Mouse (Mus musculus): Measurements from ENCODE around the gene Fastk. TPM values are rescaled to one million over a fixed set of nuclear protein-coding genes. Genes with fewer than 3 reads are reported as not detected.

Fastk gene
- 96.8 and 113 TPM in 2 replicates for polyA plus RNA-seq (2015; fragmentation: Nextera tagmentation; extraction: Ambion mirVana)

- Histone ChIP-seq H3K36me3 (peaks cover 18% of the 10 kb centered on the region; the same call in 1 of the 2 replicates), H3K27ac (replicated peaks) (peak within 1 kb of the TSS; percentile 96), H3K9ac (peak within 1 kb of the TSS; percentile 97), H3K4me1 (replicated peaks) (peaks cover 39% of the 10 kb centered on the region), H3K4me2 (peak within 1 kb of the TSS; percentile 92), H3K4me3 (peak within 1 kb of the TSS; percentile 93), H3K9me3 (no peaks in the 10 kb centered on the region), H3K27me3 (no peaks in the 10 kb centered on the region)
- ATAC-seq (ENCODE audit: low FRiP score, low read depth), result peak; percentile 83
- under 1% methylated on average over 60 of the region's 60 CpGs for WGBS
These were observed at the start of gene Fastk for GRCm38 (mm10) chr5:24444746-24445427. Gene Fastk, minus strand, starts transcription at chr5:24445287.

GRCm38 (mm10) chr5:24492546-24493285 lies 47.6 kb upstream of the Fastk start:
- ATAC-seq (ENCODE audit: low FRiP score, low read depth), result no peak
- Histone ChIP-seq H3K36me3 (peaks cover 58% of the 10 kb centered on the region), H3K27ac (replicated peaks) (no peak overlapping the region), H3K4me2 (no peak overlapping the region), H3K9me3 (no peaks in the 10 kb centered on the region), H3K9ac (no peak overlapping the region), H3K4me3 (no peak overlapping the region), H3K27me3 (no peaks in the 10 kb centered on the region), H3K4me1 (replicated peaks) (peaks cover 48% of the 10 kb centered on the region)
- WGBS, result 82% methylated on average over 16 of the region's 16 CpGs

- 54% methylated on average over 14 of the region's 14 CpGs for WGBS
- Histone ChIP-seq H3K9me3 (no peaks in the 10 kb centered on the region), H3K9ac (no peak overlapping the region), H3K4me1 (replicated peaks) (peaks cover 42% of the 10 kb centered on the region), H3K4me3 (no peak overlapping the region), H3K4me2 (no peak overlapping the region), H3K27ac (replicated peaks) (peak overlapping the region; percentile 64), H3K36me3 (peaks cover 62% of the 10 kb centered on the region), H3K27me3 (no peaks in the 10 kb centered on the region)
- 0 out of 2 replicates have a peak, but pooled peaks have one; percentile 13 for ATAC-seq (ENCODE audit: low FRiP score, low read depth)
These were observed 45.4 kb upstream of the Fastk start for GRCm38 (mm10) chr5:24490413-24490920.

- no peak for ATAC-seq (ENCODE audit: low FRiP score, low read depth)
- Histone ChIP-seq H3K4me3 (no peak overlapping the region), H3K27ac (replicated peaks) (0 out of 2 replicates have a peak overlapping the region, but pooled peaks have one; percentile 9), H3K4me2 (no peak overlapping the region), H3K36me3 (peaks cover 43% of the 10 kb centered on the region), H3K4me1 (replicated peaks) (peaks cover 50% of the 10 kb centered on the region), H3K9ac (no peak overlapping the region), H3K9me3 (no peaks in the 10 kb centered on the region), H3K27me3 (no peaks in the 10 kb centered on the region)
- WGBS, result 83% methylated on average over 5 of the region's 5 CpGs
These were observed 41.7 kb upstream of the Fastk start for GRCm38 (mm10) chr5:24486738-24487137.

GRCm38 (mm10) chr5:24486097-24486496 lies 41.0 kb upstream of the Fastk start:
- peaks cover 56% of the 10 kb centered on the region for H3K4me1 ChIP-seq (replicated peaks)

GRCm38 (mm10) chr5:24484963-24485362 lies 39.9 kb upstream of the Fastk start:
- Histone ChIP-seq H3K9ac (0 out of 2 replicates have a peak overlapping the region, but pooled peaks have one; percentile 11), H3K27ac (replicated peaks) (peak overlapping the region; percentile 56), H3K36me3 (peaks cover 34% of the 10 kb centered on the region)

More at GRCm38 (mm10) chr5:24486097-24486496, 41.0 kb upstream of the Fastk start:
- H3K27me3 ChIP-seq, result no peaks in the 10 kb centered on the region
- no peak overlapping the region for H3K4me3 ChIP-seq
- H3K9me3 ChIP-seq, result no peaks in the 10 kb centered on the region
- 3% methylated on average over 8 of the region's 8 CpGs for WGBS
- no peak for ATAC-seq (ENCODE audit: low FRiP score, low read depth)
- no peak overlapping the region for H3K4me2 ChIP-seq
- H3K36me3 ChIP-seq, result peaks cover 38% of the 10 kb centered on the region
- H3K27ac ChIP-seq (replicated peaks), result peak overlapping the region; percentile 56; the same call in 1 of the 2 replicates
- H3K9ac ChIP-seq, result no peak overlapping the region

GRCm38 (mm10) chr5:24483326-24483725 lies 38.2 kb upstream of the Fastk start:
- no peaks in the 10 kb centered on the region for H3K9me3 ChIP-seq

More at GRCm38 (mm10) chr5:24484963-24485362, 39.9 kb upstream of the Fastk start:
- Histone ChIP-seq H3K4me1 (replicated peaks) (peaks cover 48% of the 10 kb centered on the region), H3K9me3 (no peaks in the 10 kb centered on the region), H3K27me3 (no peaks in the 10 kb centered on the region), H3K4me3 (no peak overlapping the region), H3K4me2 (peak overlapping the region; percentile 40)
- WGBS, result 16% methylated on average over 22 of the region's 22 CpGs
- ATAC-seq (ENCODE audit: low FRiP score, low read depth), result 0 out of 2 replicates have a peak, but pooled peaks have one; percentile 7

GRCm38 (mm10) chr5:24482247-24483079 lies 37.4 kb upstream of the Fastk start:
- Histone ChIP-seq H3K9ac (no peak overlapping the region), H3K27ac (replicated peaks) (no peak overlapping the region), H3K4me1 (replicated peaks) (peaks cover 40% of the 10 kb centered on the region)

More at GRCm38 (mm10) chr5:24483326-24483725, 38.2 kb upstream of the Fastk start:
- ATAC-seq (ENCODE audit: low FRiP score, low read depth), result peak; percentile 17; the same call in 1 of the 2 replicates
- 19% methylated on average over 11 of the region's 11 CpGs for WGBS
- Histone ChIP-seq H3K4me3 (no peak overlapping the region), H3K27ac (replicated peaks) (no peak overlapping the region; the same call in 1 of the 2 replicates), H3K4me2 (no peak overlapping the region), H3K4me1 (replicated peaks) (peaks cover 43% of the 10 kb centered on the region), H3K9ac (no peak overlapping the region), H3K36me3 (peaks cover 33% of the 10 kb centered on the region), H3K27me3 (no peaks in the 10 kb centered on the region)

GRCm38 (mm10) chr5:24481647-24482046 lies 36.6 kb upstream of the Fastk start:
- peaks cover 36% of the 10 kb centered on the region for H3K4me1 ChIP-seq (replicated peaks)
- ATAC-seq (ENCODE audit: low FRiP score, low read depth), result peak; percentile 4; the same call in 1 of the 2 replicates
- H3K27me3 ChIP-seq, result no peaks in the 10 kb centered on the region
- H3K27ac ChIP-seq (replicated peaks), result no peak overlapping the region
- no peak overlapping the region for H3K4me2 ChIP-seq
- H3K36me3 ChIP-seq, result peaks cover 39% of the 10 kb centered on the region
- no peak overlapping the region for H3K4me3 ChIP-seq
- no peaks in the 10 kb centered on the region for H3K9me3 ChIP-seq
- WGBS, result 0% methylated on average over 3 of the region's 4 CpGs
- no peak overlapping the region for H3K9ac ChIP-seq

More at GRCm38 (mm10) chr5:24482247-24483079, 37.4 kb upstream of the Fastk start:
- Histone ChIP-seq H3K27me3 (no peaks in the 10 kb centered on the region), H3K4me3 (no peak overlapping the region), H3K36me3 (peaks cover 35% of the 10 kb centered on the region), H3K4me2 (no peak overlapping the region), H3K9me3 (no peaks in the 10 kb centered on the region)
- WGBS, result 44% methylated on average over 39 of the region's 41 CpGs
- 0 out of 2 replicates have a peak, but pooled peaks have one; percentile 1 for ATAC-seq (ENCODE audit: low FRiP score, low read depth)

- H3K36me3 ChIP-seq, result peaks cover 37% of the 10 kb centered on the region
- no peak overlapping the region for H3K4me3 ChIP-seq
- no peak overlapping the region for H3K9ac ChIP-seq
- H3K4me1 ChIP-seq (replicated peaks), result peaks cover 42% of the 10 kb centered on the region
- no peak overlapping the region for H3K4me2 ChIP-seq
- H3K27me3 ChIP-seq, result peaks cover 6% of the 10 kb centered on the region; the same call in 1 of the 2 replicates
- H3K9me3 ChIP-seq, result no peaks in the 10 kb centered on the region
- 74% methylated on average over 9 of the region's 9 CpGs for WGBS
- ATAC-seq (ENCODE audit: low FRiP score, low read depth), result no peak
- H3K27ac ChIP-seq (replicated peaks), result no peak overlapping the region
These were observed 32.8 kb upstream of the Fastk start for GRCm38 (mm10) chr5:24477909-24478308.
